Mouse (Mus musculus) stomach, embryonic 14.5 days (tissue): ENCODE results near the gene Olfr690. TPM values are rescaled to one million over a fixed set of nuclear protein-coding genes. Genes with fewer than 3 reads are reported as not detected.

ENCODE experiments used
- polyA plus RNA-seq: library from polyadenylated mRNA; unstranded; fragments of >200 nt; fragmentation: Nextera tagmentation; extraction: Ambion mirVana; gene quantifications from 2 replicates; pipeline ENCODE4 v1.2.1, GENCODE M21; 2014

The Olfr690 gene
- polyA plus RNA-seq, 1 experiment from 2014 or later = not detected

Other genes starting within 250 kb of the Olfr690 start
- not detected in 2 replicates for gene Olfr680-ps1, start 241.3 kb downstream of the Olfr690 start, polyA plus RNA-seq
- not detected in 2 replicates for gene Olfr681, start 217.3 kb downstream of the Olfr690 start, polyA plus RNA-seq
- not detected in 2 replicates for gene Olfr683, start 187.1 kb downstream of the Olfr690 start, polyA plus RNA-seq
- gene Olfr684, start 170.5 kb downstream of the Olfr690 start, polyA plus RNA-seq = not detected in 2 replicates
- not detected in 2 replicates for gene Olfr685, start 148.1 kb downstream of the Olfr690 start, polyA plus RNA-seq
- gene Olfr686, start 126.6 kb downstream of the Olfr690 start, polyA plus RNA-seq = not detected in 2 replicates
- gene Olfr688, start 46.0 kb downstream of the Olfr690 start, polyA plus RNA-seq = not detected in 2 replicates
- gene Olfr689, start 22.9 kb downstream of the Olfr690 start, polyA plus RNA-seq = not detected in 2 replicates
- not detected in 2 replicates for gene Olfr691, start 8.2 kb upstream of the Olfr690 start, polyA plus RNA-seq
- not detected in 2 replicates for gene Olfr692, start 34.1 kb upstream of the Olfr690 start, polyA plus RNA-seq
- gene Gm5901, start 40.9 kb upstream of the Olfr690 start, polyA plus RNA-seq = not detected in 2 replicates
- 40.3 and 41.1 TPM in 2 replicates for gene Fam160a2, start 66.0 kb upstream of the Olfr690 start, polyA plus RNA-seq
- gene Cnga4, start 70.5 kb upstream of the Olfr690 start, polyA plus RNA-seq = not detected in 2 replicates
- 0.85 and 0.87 TPM in 2 replicates for gene Cckbr, start 91.6 kb upstream of the Olfr690 start, polyA plus RNA-seq
- 113 and 121 TPM in 2 replicates for gene Cavin3, start 148.2 kb upstream of the Olfr690 start, polyA plus RNA-seq
- 40.4 and 40.6 TPM in 2 replicates for gene Smpd1, start 220.3 kb upstream of the Olfr690 start, polyA plus RNA-seq
- gene Apbb1, start 247.5 kb upstream of the Olfr690 start, polyA plus RNA-seq = 41.8 and 47.2 TPM in 2 replicates